Mouse (Mus musculus): Measurements from ENCODE around the gene Rdh1. TPM values are rescaled to one million over a fixed set of nuclear protein-coding genes. Genes with fewer than 3 reads are reported as not detected.
"Not testable (repeated sequence)": the region's sequence is repeated elsewhere in the genome, so short reads cannot be mapped to it uniquely, and the experiment has no call there.

Gene Rdh1
- polyA plus RNA-seq, 1 experiment from 2014 or later = not detected

GRCm38 (mm10) chr10:127804416-127804815 lies 44.9 kb downstream of the Rdh1 start:
- Histone ChIP-seq H3K27me3 (ENCODE audit: poor library complexity, severe bottlenecking) (no peaks in the 10 kb centered on the region), H3K4me1 (no peaks in the 10 kb centered on the region), H3K36me3 (replicated peaks) (no peaks in the 10 kb centered on the region), H3K9me3 (no peaks in the 10 kb centered on the region), H3K4me3 (no peak overlapping the region), H3K27ac (no peak overlapping the region)
- DNase-seq (ENCODE audit: extremely low spot score, low spot score) = no peak
- 66% methylated on average over 7 of the region's 7 CpGs for WGBS

GRCm38 (mm10) chr10:127815888-127816287 lies 56.4 kb downstream of the Rdh1 start:
- Histone ChIP-seq H3K4me3 (no peak overlapping the region), H3K36me3 (replicated peaks) (no peaks in the 10 kb centered on the region), H3K9me3 (peaks cover 10% of the 10 kb centered on the region; the same call in 1 of the 2 replicates), H3K4me1 (no peaks in the 10 kb centered on the region), H3K27ac (no peak overlapping the region), H3K27me3 (ENCODE audit: poor library complexity, severe bottlenecking) (no peaks in the 10 kb centered on the region)
- DNase-seq (ENCODE audit: extremely low spot score, low spot score) = no peak

DNA sequence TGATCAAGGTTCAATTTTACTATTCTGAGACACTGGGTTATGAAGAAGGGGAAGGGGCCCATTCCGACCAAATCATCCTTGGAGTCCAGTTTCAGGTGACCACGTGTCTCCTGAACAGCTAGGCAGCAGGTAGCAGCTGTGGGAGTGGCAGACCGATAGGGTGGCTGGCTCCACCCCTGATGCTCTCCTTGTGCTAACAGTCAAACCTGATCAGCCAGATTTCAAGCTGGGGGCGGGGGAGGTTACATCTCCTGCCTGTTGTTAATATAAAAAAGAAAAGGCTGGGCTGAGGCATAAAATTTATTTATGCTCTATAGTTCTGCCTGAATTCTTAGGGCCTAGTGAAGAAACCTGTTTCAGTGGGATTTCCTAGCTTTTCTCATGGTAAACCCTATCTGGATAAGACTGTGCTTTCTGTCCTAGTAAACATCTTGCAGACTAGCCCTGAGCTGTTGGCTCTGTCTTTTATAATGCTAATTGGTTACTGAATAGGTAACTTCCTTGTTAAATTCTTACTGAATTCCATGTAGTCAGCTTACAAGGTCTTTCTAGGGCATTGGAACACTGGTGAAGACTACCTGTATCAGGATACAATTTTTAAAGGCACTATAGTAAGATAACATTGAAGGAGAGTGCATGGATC lies 57.9 kb downstream of the Rdh1 start:
- not testable (repeated sequence) for H3K4me3 ChIP-seq; H3K27ac ChIP-seq; H3K27me3 ChIP-seq (ENCODE audit: poor library complexity, severe bottlenecking); H3K36me3 ChIP-seq (replicated peaks); DNase-seq (ENCODE audit: extremely low spot score, low spot score); H3K4me1 ChIP-seq
- WGBS = 79% methylated on average over 4 of the region's 4 CpGs
- H3K9me3 ChIP-seq = peaks cover 12% of the 10 kb centered on the region; the same call in 1 of the 2 replicates

Other genes starting within 250 kb of the Rdh1 start
- gene Ndufa4l2, start 244.8 kb upstream of the Rdh1 start, polyA plus RNA-seq (2016; fragmentation: Nextera tagmentation; extraction: Ambion mirVana) = 2.6 and 2.9 TPM in 2 replicates
- gene Shmt2, start 237.3 kb upstream of the Rdh1 start, polyA plus RNA-seq (2016; fragmentation: Nextera tagmentation; extraction: Ambion mirVana) = 124 and 129 TPM in 2 replicates
- gene Nxph4, start 225.2 kb upstream of the Rdh1 start, polyA plus RNA-seq (2016; fragmentation: Nextera tagmentation; extraction: Ambion mirVana) = 3.0 and 9.5 TPM in 2 replicates
- 66.5 and 67.4 TPM in 2 replicates for gene Lrp1, start 138.6 kb upstream of the Rdh1 start, polyA plus RNA-seq (2016; fragmentation: Nextera tagmentation; extraction: Ambion mirVana)
- 7.3 and 7.7 TPM in 2 replicates for gene Stat6, start 116.7 kb upstream of the Rdh1 start, polyA plus RNA-seq (2016; fragmentation: Nextera tagmentation; extraction: Ambion mirVana)
- 9.9 and 10.0 TPM in 2 replicates for gene Nemp1, start 92.8 kb upstream of the Rdh1 start, polyA plus RNA-seq (2016; fragmentation: Nextera tagmentation; extraction: Ambion mirVana)
- gene Nab2, start 91.2 kb upstream of the Rdh1 start, polyA plus RNA-seq (2016; fragmentation: Nextera tagmentation; extraction: Ambion mirVana) = 5.6 and 6.2 TPM in 2 replicates
- gene Myo1a, start 54.6 kb upstream of the Rdh1 start, polyA plus RNA-seq (2016; fragmentation: Nextera tagmentation; extraction: Ambion mirVana) = 0.40 and 0.44 TPM in 2 replicates
- not detected in 2 replicates for gene Tac2, start 35.2 kb upstream of the Rdh1 start, polyA plus RNA-seq (2016; fragmentation: Nextera tagmentation; extraction: Ambion mirVana)
- 4.4 and 5.3 TPM in 2 replicates for gene Zbtb39, start 20.2 kb upstream of the Rdh1 start, polyA plus RNA-seq (2016; fragmentation: Nextera tagmentation; extraction: Ambion mirVana)
- gene Gpr182, start 8.0 kb upstream of the Rdh1 start, polyA plus RNA-seq (2016; fragmentation: Nextera tagmentation; extraction: Ambion mirVana) = 0.30 and 0.44 TPM in 2 replicates
- not detected in 2 replicates for gene Rdh16f1, start 66 bp downstream of the Rdh1 start, polyA plus RNA-seq (2016; fragmentation: Nextera tagmentation; extraction: Ambion mirVana)
- gene Rdh9, start 16.7 kb downstream of the Rdh1 start, polyA plus RNA-seq (2016; fragmentation: Nextera tagmentation; extraction: Ambion mirVana) = 0.15 and 0.20 TPM in 2 replicates
- not detected in 2 replicates for gene Rdh16, start 41.4 kb downstream of the Rdh1 start, polyA plus RNA-seq (2016; fragmentation: Nextera tagmentation; extraction: Ambion mirVana)
- gene Rdh19, start 90.2 kb downstream of the Rdh1 start, polyA plus RNA-seq (2016; fragmentation: Nextera tagmentation; extraction: Ambion mirVana) = not detected in 2 replicates
- not detected in 2 replicates for gene Rdh16f2, start 106.8 kb downstream of the Rdh1 start, polyA plus RNA-seq (2016; fragmentation: Nextera tagmentation; extraction: Ambion mirVana)
- gene Rdh7, start 129.1 kb downstream of the Rdh1 start, polyA plus RNA-seq (2016; fragmentation: Nextera tagmentation; extraction: Ambion mirVana) = not detected in 2 replicates
- gene Sdr9c7, start 138.8 kb downstream of the Rdh1 start, polyA plus RNA-seq (2016; fragmentation: Nextera tagmentation; extraction: Ambion mirVana) = not detected in 2 replicates
- gene Hsd17b6, start 247.9 kb downstream of the Rdh1 start, polyA plus RNA-seq (2016; fragmentation: Nextera tagmentation; extraction: Ambion mirVana) = not detected in 2 replicates